8 mouse cellular contexts compared by ENCODE assay signal in the genomic region with DNA sequence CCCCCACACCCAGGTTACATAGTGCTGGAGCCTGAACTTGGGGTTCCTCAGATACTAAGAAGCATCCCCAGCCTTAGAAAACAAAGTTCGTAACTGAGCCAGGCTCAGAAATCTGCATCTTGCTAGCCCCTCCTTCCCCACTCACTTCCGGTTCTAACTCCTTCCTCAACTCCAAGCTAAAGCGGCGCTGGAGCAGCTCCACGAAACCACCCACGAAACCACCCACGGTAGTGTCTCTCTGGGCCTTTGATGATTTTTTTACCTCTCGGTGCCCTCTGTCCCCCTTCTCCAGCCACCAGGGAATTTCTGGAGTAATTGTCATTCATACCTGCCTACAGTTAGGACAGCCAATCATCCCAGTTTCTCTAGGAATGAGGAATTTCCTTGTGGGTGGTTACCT. TPM values are rescaled to one million over a fixed set of nuclear protein-coding genes. Genes with fewer than 3 reads are reported as not detected.
DNase-seq lines count a peak whose midpoint lies in the region; ATAC-seq lines count a peak whose summit lies in the region.

TSS of gene Stag1 (plus strand) at position 253 of the 400 bp plus-strand sequence.

- H3K9me3 ChIP-seq in embryonic facial prominence, embryonic 12.5 days, result no peaks in the 10 kb centered on the region
- no peaks in the 10 kb centered on the region for H3K9me3 ChIP-seq in heart, embryonic 13.5 days
- no peaks in the 10 kb centered on the region for H3K9me3 ChIP-seq in neural tube, embryonic 13.5 days

- intact Hi-C loops in left cerebral cortex, postnatal 14 days (cut with DNase I), result no loop called here

- H3K9ac ChIP-seq in embryonic facial prominence, embryonic 12.5 days, result no peak within 1 kb of the TSS
- H3K9ac ChIP-seq in heart, embryonic 13.5 days, result no peak within 1 kb of the TSS
- no peak within 1 kb of the TSS for H3K9ac ChIP-seq in neural tube, embryonic 13.5 days

- no peak within 1 kb of the TSS for H3K4me3 ChIP-seq in embryonic facial prominence, embryonic 12.5 days
- no peak within 1 kb of the TSS for H3K4me3 ChIP-seq in heart, embryonic 13.5 days
- no peak within 1 kb of the TSS for H3K4me3 ChIP-seq in neural tube, embryonic 13.5 days

- H3K27me3 ChIP-seq in embryonic facial prominence, embryonic 12.5 days, result no peaks in the 10 kb centered on the region
- no peaks in the 10 kb centered on the region for H3K27me3 ChIP-seq in heart, embryonic 13.5 days (replicated peaks)
- H3K27me3 ChIP-seq in neural tube, embryonic 13.5 days, result no peaks in the 10 kb centered on the region

- H3K27ac ChIP-seq in embryonic facial prominence, embryonic 12.5 days, result no peak within 1 kb of the TSS
- no peak within 1 kb of the TSS for H3K27ac ChIP-seq in heart, embryonic 13.5 days (replicated peaks)
- no peak within 1 kb of the TSS for H3K27ac ChIP-seq in neural tube, embryonic 13.5 days (replicated peaks)

- no peak for ATAC-seq in embryonic facial prominence, embryonic 12.5 days (ENCODE audit: insufficient number of reproducible peaks, insufficient read depth, low FRiP score, low TSS enrichment)
- ATAC-seq in heart, embryonic 13.5 days (ENCODE audit: extremely low read depth, insufficient number of reproducible peaks, low FRiP score, low TSS enrichment), result no peak
- ATAC-seq in neural tube, embryonic 13.5 days (ENCODE audit: low read depth), result no peak

- peaks cover 6% of the 10 kb centered on the region; the same call in 1 of the 2 replicates for H3K4me1 ChIP-seq in embryonic facial prominence, embryonic 12.5 days
- H3K4me1 ChIP-seq in heart, embryonic 13.5 days, result peaks cover 11% of the 10 kb centered on the region; the same call in 1 of the 2 replicates
- peaks cover 10% of the 10 kb centered on the region; the same call in 1 of the 2 replicates for H3K4me1 ChIP-seq in neural tube, embryonic 13.5 days (replicated peaks)

- H3K4me2 ChIP-seq in embryonic facial prominence, embryonic 12.5 days (replicated peaks), result no peak within 1 kb of the TSS
- H3K4me2 ChIP-seq in heart, embryonic 13.5 days, result no peak within 1 kb of the TSS
- no peak within 1 kb of the TSS for H3K4me2 ChIP-seq in neural tube, embryonic 13.5 days

- DNase-seq in left cerebral cortex, adult 18-20 months (ENCODE audit: low spot score in 2 of 2), result no peak
- DNase-seq in left cerebral cortex, adult 11 months (ENCODE audit: low spot score), result no peak
- DNase-seq in left cerebral cortex, postnatal 14 days (ENCODE audit: low spot score in 2 of 2), result no peak
- DNase-seq in frontal cortex, postnatal 14 days (ENCODE audit: low spot score in 2 of 2), result no peak
- no peak for DNase-seq in kidney, postnatal 10 days

- no peaks in the 10 kb centered on the region for H3K36me3 ChIP-seq in embryonic facial prominence, embryonic 12.5 days
- H3K36me3 ChIP-seq in heart, embryonic 13.5 days, result no peaks in the 10 kb centered on the region
- no peaks in the 10 kb centered on the region for H3K36me3 ChIP-seq in neural tube, embryonic 13.5 days

- WGBS in embryonic facial prominence, embryonic 12.5 days, result 81% methylated on average over 8 of the region's 8 CpGs
- WGBS in heart, embryonic 13.5 days, result 75% methylated on average over 8 of the region's 8 CpGs
- WGBS in neural tube, embryonic 13.5 days, result 94% methylated on average over 8 of the region's 8 CpGs

RNA-seq across cellular contexts. Expression of gene Stag1, which starts in this region (rescaled TPM):
- total RNA-seq in left cerebral cortex, adult 18-20 months (2021), result 10 to 100 TPM; 69.0 to 70.1 TPM
- polyA plus RNA-seq in embryonic facial prominence, embryonic 12.5 days (2016; fragmentation: Nextera tagmentation; extraction: Ambion mirVana), result 60.6 and 70.5 TPM in 2 replicates
- polyA plus RNA-seq in heart, embryonic 13.5 days (2015; fragmentation: Nextera tagmentation; extraction: Ambion mirVana), result 23.1 and 25.7 TPM in 2 replicates
- 10 to 100 TPM; 33.4 to 34.3 TPM for total RNA-seq in left cerebral cortex, postnatal 14 days (2021)
- polyA plus RNA-seq in neural tube, embryonic 13.5 days (2015; fragmentation: Nextera tagmentation; extraction: Ambion mirVana), result 36.3 and 38.1 TPM in 2 replicates
